Mouse (Mus musculus): ENCODE results near the gene Paqr8.

GRCm38 (mm10) chr1:20898391-20898790 lies 8.0 kb downstream of the Paqr8 start:
- TF ChIP-seq CTCF (IDR thresholded peaks at IDR 0.05; ENCODE audit: extremely low read depth, insufficient read depth, low read length) (no peak), POLR2A (IDR thresholded peaks at IDR 0.05; ENCODE audit: extremely low read depth, insufficient read depth, low read length) (no peak)

Data from cortical plate, adult 2 months (tissue).